Mouse (Mus musculus) adrenal gland, adult (tissue): Measurements from ENCODE around the gene Lhx1.

Source experiments
- DNase-seq, 2 experiments: peaks; one replicate each; pipeline ENCODE4 v3.0.0; 2022 to 2023; ENCODE audit warnings: low spot score in 1 of 2; ENCODE audit not compliant: inconsistent age in 2 of 2

Gene Lhx1

DNA sequence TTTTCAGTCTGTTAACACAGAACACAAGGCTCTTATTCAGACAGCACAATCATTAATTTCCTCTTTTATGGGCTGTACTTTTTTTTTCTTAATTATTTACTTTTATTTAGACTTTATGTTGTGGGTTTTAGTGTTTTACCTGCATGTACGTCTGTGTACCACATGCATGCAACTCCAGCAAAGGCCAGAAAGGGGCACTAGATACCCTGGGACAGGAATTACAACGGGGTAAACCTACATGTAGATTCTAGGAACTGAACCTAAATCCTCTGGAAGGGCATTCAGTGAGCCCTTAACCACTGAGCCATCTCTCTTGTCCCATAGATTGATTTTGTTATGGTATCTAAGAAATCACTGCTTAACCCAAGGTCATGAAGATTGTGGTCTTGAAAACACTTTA lies 27.4 kb downstream of the Lhx1 start:
- DNase-seq = no peak

GRCm38 (mm10) chr11:84496901-84497300 lies 28.4 kb downstream of the Lhx1 start:
- DNase-seq = no peak

GRCm38 (mm10) chr11:84495774-84496173 lies 29.6 kb downstream of the Lhx1 start:
- no peak for DNase-seq

DNA sequence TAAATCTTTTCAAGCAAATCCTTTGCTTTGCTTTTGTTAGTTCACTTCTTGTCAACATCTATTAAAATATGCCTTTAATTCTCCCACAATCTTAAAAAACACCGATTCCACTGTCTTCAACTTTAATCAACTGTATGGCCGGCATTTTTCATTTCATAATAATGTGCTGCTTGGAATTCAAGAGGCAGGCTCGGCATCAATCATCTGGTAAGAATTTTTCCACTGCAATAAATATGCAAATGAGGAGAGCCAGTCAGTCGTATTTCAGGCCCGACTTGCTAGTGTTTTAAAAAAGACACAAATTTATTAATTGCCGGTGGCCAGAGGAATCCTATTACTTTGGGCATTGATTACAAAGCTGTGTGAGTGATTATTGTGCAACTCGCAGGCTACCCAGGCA lies 43.7 kb downstream of the Lhx1 start:
- DNase-seq = no peak

GRCm38 (mm10) chr11:84480451-84480850 lies 44.9 kb downstream of the Lhx1 start:
- peak in 1 of 2 experiments; percentile 33 for DNase-seq

- no peak for DNase-seq
Measured at GRCm38 (mm10) chr11:84476641-84477040, 48.7 kb downstream of the Lhx1 start.

- DNase-seq = no peak
Measured at GRCm38 (mm10) chr11:84475991-84476390, 49.3 kb downstream of the Lhx1 start.

DNA sequence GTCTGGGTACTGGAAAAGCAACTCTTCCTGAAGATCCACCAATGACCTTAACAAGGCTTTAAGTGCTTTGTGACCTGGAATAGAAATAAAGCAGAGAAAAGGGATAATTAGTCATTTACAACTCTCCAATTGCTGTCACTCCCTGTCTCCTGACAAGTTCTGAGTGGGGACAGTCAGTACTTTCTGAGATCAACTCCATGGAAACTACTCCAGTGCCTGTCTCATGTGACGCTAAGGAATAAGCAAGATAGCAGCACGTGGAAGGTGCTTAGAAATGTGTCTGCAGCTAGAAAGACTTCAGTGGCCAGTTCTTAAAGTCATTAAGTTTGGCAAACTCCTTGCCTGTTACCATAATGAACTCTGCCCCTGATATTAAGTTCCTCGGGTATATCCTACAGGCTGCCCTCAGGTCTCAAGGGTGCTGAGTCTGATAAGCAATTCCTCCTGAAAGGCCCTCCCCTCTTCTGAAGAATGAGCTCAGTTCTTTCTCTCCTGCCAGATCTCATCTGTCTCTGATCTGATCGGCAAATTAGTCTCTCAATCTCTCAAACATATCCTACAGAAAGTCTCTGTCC lies 52.2 kb downstream of the Lhx1 start:
- no peak for DNase-seq
